9 mouse cellular contexts compared by ENCODE assay signal in the genomic region with DNA sequence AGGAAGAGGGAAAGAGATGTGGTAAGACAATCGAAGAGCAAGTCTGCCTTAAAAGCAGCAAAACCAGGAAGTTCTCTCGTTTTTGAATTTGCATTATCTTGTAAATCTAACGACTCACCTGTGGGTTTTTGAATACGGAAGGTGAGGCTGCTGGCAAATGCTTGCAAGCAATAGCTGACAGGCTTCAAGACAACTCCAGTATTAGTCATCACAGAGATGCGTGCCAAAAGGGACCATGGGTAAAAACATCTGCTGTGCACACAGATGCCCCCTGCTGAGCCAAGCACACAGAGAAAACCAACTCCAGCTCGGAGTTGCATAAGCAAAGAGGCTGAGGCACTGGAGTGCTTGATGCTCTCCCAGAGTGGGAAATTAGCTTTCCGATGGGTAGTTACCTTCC. TPM values are rescaled to one million over a fixed set of nuclear protein-coding genes. Genes with fewer than 3 reads are reported as not detected.
DNase-seq lines count a peak whose midpoint lies in the region; ATAC-seq and TF ChIP-seq lines count a peak whose summit lies in the region.
"Had no signal": no experiment of that assay in that cellular context is flagged by ENCODE, and none has a peak within 500 bp of the region (broad histone marks: within the 10 kb centered on the region; RNA-seq: fewer than 3 reads in every experiment).

No protein-coding gene starts in this region.

- WGBS in forebrain, embryonic 11.5 days, result 56% methylated on average over 7 of the region's 7 CpGs

- no peak for ATAC-seq in forebrain, embryonic 11.5 days (replicated peaks; ENCODE audit: low FRiP score)

- peak; percentile 17; the same call in 1 of the 2 replicates for TF ChIP-seq CTCF in cortical plate, adult 2 months (IDR thresholded peaks at IDR 0.05; ENCODE audit: extremely low read depth, insufficient read depth, low read length)
- TF ChIP-seq CTCF in left cerebral cortex, adult 2 months (IDR thresholded peaks at IDR 0.05), result peak; percentile 24

- no peaks in the 10 kb centered on the region for H3K9me3 ChIP-seq in forebrain, embryonic 11.5 days (ENCODE audit: control insufficient read depth, low read length)
- H3K9me3 ChIP-seq: limb, embryonic 13.5 days had no signal

- 0 out of 2 replicates have a peak, but pooled peaks have one; percentile 40 for TF ChIP-seq POLR2A in cortical plate, adult 2 months (IDR thresholded peaks at IDR 0.05; ENCODE audit: extremely low read depth, insufficient read depth, low read length)

- intact Hi-C loops in heart, postnatal 14 days (cut with DNase I), result no loop called here
- intact Hi-C loops in left cerebral cortex, adult 2 months (cut with DNase I), result loop anchor here (5.0 kb wide), 1 partner anchor 131 kb away; the partner anchor contains the start of gene 1190002N15Rik

- no peak overlapping the region for H3K9ac ChIP-seq in forebrain, embryonic 11.5 days (ENCODE audit: low read length)
- H3K9ac ChIP-seq: limb, embryonic 13.5 days had no signal

- H3K4me1 ChIP-seq in cortical plate, adult 2 months (ENCODE audit: control insufficient read depth, insufficient read depth, low read length), result peaks cover 3% of the 10 kb centered on the region; the same call in 1 of the 2 replicates
- no peaks in the 10 kb centered on the region for H3K4me1 ChIP-seq in forebrain, embryonic 11.5 days (replicated peaks; ENCODE audit: control insufficient read depth, insufficient read depth, low read length)

- no peak overlapping the region for H3K4me2 ChIP-seq in forebrain, embryonic 11.5 days (ENCODE audit: low read depth, low read length, severe bottlenecking)

- H3K27me3 ChIP-seq in forebrain, embryonic 11.5 days (ENCODE audit: control insufficient read depth, insufficient read depth, low read length), result no peaks in the 10 kb centered on the region

- H3K27ac ChIP-seq in cortical plate, adult 2 months (ENCODE audit: insufficient read depth, low read length), result peak overlapping the region; percentile 8; the same call in 1 of the 2 replicates
- H3K27ac ChIP-seq in left cerebral cortex, adult 2 months, result peak overlapping the region; percentile 79
- no peak overlapping the region for H3K27ac ChIP-seq in forebrain, embryonic 11.5 days (ENCODE audit: low read depth, low read length)
- H3K27ac ChIP-seq: limb, embryonic 13.5 days had no signal

- no peak overlapping the region for H3K4me3 ChIP-seq in cortical plate, adult 2 months (ENCODE audit: insufficient read depth, low read length)
- H3K4me3 ChIP-seq in left cerebral cortex, adult 2 months, result peak overlapping the region; percentile 78; the same call in 1 of the 2 replicates
- H3K4me3 ChIP-seq in forebrain, embryonic 11.5 days (ENCODE audit: low read depth, low read length), result no peak overlapping the region

- no peaks in the 10 kb centered on the region for H3K36me3 ChIP-seq in forebrain, embryonic 11.5 days (ENCODE audit: control insufficient read depth, insufficient read depth, low read length)
- H3K36me3 ChIP-seq: limb, embryonic 13.5 days had no signal

- peak; percentile 24 for DNase-seq in heart, adult 8-10 months (ENCODE audit: low spot score)
- DNase-seq in heart, postnatal 14 days, result no peak
- peak; percentile 43 to 55 for DNase-seq in CD8-positive naive resting alpha-beta T cell, adult 2 months (ENCODE audit: low read depth in 2 of 2, low spot score in 2 of 2)
- DNase-seq in left cerebral cortex, adult 2 months (ENCODE audit: extremely low spot score in 1 of 2, low spot score in 2 of 2), result peak; percentile 64 to 66
- peak; percentile 41 for DNase-seq in retina, embryonic 14.5 days (ENCODE audit: low spot score)
- DNase-seq in ovary, adult 18-20 months (ENCODE audit: low spot score), result no peak
- no peak for DNase-seq in forebrain, embryonic 11.5 days (ENCODE audit: low spot score)

RNA-seq across cellular contexts. Expression of gene Slc9a9, which starts 1.1 kb away (rescaled TPM):
- total RNA-seq in heart, adult 8-10 months (2022), result 1 to 10 TPM; 1.7 to 3.0 (median 2.4) TPM
- 1 to 10 TPM; 2.6 to 5.0 TPM for total RNA-seq in heart, postnatal 14 days (2021)
- 15.9 and 16.0 TPM in 2 replicates for polyA plus RNA-seq in cortical plate, adult 2 months (2012; rRNA removed)
- 10 to 100 TPM; 23.1 to 23.7 TPM for total RNA-seq in left cerebral cortex, adult 2 months (2021)
- polyA plus RNA-seq in forebrain, embryonic 11.5 days (2014; fragmentation: Nextera tagmentation; extraction: Ambion mirVana), result 1.6 and 2.0 TPM in 2 replicates

Comparison
In these comparisons a context has a peak if more than half of its experiments do, and no peak if none do; other contexts are left out.
1. DNase-seq: peak in heart, adult 8-10 months (single experiment), CD8-positive naive resting alpha-beta T cell, adult 2 months (2 of 2), left cerebral cortex, adult 2 months (2 of 2) and retina, embryonic 14.5 days (single experiment); none in heart, postnatal 14 days (0 of 2), ovary, adult 18-20 months (single experiment) and forebrain, embryonic 11.5 days (single experiment).
2. RNA of gene Slc9a9, which starts 1.1 kb away (total RNA-seq): 23.1 to 23.7 TPM in left cerebral cortex, adult 2 months; 2.6 to 5.0 TPM in heart, postnatal 14 days and 1.7 to 3.0 TPM in heart, adult 8-10 months; every median in the first group is over 4 times any median in the second.